Mouse (Mus musculus) thymus, postnatal 4 days (tissue): ENCODE data around the gene Akap7.
"Not testable (repeated sequence)": the region's sequence is repeated elsewhere in the genome, so short reads cannot be mapped to it uniquely, and the experiment has no call there.

ENCODE experiments used
- DNase-seq: peaks from one replicate; pipeline ENCODE4 v3.0.0; 2021

The Akap7 gene

DNA sequence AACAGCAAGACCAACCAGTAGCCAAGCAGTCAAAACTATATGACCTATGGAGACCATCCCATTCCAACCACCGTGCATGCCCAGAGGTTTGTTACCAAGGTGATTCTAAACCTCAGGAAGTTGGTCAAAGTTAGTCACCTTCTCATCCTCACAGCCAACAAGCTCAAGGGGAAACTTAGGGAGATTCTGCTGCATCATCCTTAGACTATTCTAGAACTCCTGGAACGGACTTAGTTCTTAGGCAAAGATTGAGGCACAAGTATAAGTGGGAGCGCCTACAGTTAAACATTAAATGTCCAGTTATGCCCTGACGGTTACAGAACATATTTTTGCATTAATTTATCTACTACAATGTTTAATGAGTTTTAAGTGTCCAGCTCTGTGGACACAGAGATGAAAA is 54.7 kb downstream of the Akap7 start:
- DNase-seq, result no peak

DNA sequence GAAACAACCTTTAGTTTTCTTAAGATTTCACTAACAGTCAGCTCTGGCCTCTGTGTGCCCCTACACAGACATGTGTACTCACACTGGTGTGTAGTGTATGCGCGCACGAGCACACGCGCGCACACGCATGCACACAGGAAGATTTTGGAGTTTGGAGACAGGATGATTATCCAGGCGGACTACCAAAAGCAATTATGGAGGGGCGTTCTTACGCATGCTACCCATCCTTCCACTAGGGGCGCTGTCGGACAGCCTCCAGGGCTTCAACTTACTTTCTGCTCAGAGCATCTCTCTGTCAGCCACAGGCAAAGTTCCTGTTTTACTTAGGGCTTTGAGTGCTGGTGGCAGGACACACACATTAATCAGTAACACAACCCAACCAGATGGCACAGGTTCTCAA is 57.6 kb downstream of the Akap7 start:
- peak; percentile 82 for DNase-seq

DNA sequence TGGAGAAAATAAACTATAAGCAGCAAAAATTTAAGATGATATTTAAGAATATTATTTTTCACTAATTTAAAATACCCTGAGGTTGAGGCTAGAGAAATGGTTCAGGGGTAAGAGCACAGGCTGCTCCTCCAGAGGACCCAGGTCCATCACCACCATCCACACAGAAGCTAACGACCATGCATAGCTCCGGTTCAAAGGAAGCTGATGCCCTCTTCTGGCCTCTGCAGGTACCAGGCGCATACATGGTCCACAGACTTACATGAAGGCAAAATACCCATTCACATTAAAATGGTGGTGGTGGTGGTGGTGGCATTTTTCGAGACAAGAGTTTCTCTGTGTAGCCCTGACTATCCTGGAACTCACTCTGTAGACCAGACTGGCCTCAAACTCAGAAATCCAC is 61.5 kb downstream of the Akap7 start:
- DNase-seq, result peak; percentile 32

DNA sequence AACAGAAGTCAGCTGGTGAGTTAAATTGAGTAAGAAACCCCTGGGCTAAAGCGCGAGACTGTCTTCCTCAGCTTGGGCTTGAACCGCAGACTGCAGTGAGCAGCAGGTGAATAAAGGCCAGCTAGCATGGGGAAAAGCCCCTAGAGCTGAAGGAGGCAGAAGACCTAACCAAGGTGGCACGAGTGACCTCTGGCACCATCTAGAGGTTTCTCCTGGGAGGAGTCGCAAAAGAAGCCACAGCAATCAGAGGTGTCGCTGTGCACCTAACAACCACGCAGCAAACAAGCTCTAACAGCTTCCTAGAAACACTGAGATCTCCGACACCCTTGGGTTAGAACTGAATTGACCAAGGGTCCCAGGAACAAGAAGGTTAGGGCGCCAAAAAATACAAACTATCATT is 68.5 kb downstream of the Akap7 start:
- DNase-seq, result peak; percentile 71

DNA sequence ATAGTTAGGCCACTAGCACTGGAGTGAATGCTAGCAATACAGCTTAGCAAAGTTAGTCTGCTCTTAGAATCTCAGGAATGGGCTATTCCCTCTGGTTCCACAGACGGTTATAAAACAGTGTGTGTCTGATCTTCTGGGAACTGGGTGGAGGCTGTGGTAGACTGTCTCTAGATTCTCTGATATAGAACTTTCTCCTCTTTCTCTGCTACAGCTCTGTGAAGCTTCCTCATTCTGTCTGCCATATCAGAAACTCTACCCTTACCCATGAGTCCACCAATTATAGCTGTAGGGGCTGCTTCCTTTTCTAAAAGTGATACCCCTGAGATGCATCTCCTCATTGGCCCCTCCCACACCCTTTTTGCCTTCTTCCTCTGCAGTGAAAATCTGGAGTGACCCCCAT is 73.6 kb downstream of the Akap7 start:
- no peak for DNase-seq

DNA sequence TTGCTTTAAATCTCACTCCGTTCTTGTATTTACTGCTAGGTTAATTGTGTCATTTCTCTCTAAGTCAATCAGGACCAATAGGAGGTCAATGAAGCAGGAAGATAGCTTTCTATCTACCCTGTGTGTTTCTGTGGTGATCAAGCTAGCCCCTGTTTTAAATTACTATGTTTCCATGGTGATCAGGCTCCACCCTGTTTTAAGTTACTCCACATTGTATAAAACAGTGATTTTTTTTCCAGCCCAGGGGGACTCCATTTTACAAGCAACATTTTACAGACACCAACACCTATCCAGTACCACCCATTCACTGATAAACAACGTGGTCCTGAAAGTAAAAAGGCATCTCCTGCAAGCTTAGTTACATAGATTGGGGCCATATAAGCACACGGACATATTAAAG is 75.0 kb downstream of the Akap7 start:
- DNase-seq, result no peak

DNA sequence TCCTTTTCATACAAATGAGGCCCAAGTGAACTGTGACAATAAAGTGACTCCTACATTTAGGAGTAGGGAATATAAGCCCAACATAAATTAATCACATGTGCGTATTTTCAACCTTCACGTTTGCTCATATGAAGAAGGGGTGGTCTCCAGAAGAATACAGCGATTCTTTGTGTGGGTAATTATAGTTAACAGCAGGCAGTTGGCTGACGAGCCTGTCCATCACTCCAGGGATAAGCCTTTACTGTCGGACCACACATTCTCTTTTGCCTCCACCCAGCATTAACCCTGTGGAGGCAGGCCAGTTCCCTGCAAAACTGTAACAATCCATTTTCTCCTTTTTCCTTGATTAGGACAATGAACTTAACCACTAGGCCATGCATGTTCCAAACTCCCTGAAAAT is 76.3 kb downstream of the Akap7 start:
- no peak for DNase-seq

DNA sequence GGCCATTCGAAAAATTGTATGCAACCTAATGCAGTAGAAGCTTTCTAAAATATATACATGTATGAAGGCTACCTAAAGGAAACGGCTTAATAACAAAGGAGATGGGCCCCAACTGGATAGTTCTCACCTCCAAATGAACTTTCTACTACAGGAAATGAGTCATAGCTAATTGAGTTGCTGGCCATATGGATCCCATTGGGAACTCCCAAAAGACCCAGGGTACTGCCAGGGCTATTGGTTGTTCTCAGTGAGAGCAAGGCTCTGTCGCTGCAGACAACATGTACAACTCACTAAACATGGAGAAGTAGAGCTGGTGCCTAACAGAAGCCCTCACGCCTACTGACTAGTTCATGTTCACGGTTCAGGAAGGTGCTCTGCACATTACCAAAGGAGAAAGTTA is 83.3 kb downstream of the Akap7 start:
- no peak for DNase-seq

DNA sequence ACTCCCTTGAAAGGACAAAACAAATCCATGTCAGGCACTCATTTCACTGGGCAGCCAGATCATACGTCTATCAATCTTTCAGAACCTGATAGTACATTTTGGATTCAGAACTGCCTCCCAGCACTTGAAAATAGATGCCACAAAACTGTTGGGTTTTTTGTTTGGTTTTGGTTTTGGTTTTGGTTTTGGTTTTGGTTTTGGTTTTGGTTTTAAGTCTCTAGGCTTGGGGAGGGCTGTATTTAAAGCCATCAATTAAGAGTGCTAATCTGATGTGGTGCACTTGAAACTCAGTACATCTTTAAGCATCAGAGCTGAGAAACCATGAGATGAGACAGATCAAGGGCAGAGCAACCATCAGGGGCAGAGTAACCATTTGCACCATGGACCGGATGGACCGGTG is 86.9 kb downstream of the Akap7 start:
- DNase-seq, result no peak

DNA sequence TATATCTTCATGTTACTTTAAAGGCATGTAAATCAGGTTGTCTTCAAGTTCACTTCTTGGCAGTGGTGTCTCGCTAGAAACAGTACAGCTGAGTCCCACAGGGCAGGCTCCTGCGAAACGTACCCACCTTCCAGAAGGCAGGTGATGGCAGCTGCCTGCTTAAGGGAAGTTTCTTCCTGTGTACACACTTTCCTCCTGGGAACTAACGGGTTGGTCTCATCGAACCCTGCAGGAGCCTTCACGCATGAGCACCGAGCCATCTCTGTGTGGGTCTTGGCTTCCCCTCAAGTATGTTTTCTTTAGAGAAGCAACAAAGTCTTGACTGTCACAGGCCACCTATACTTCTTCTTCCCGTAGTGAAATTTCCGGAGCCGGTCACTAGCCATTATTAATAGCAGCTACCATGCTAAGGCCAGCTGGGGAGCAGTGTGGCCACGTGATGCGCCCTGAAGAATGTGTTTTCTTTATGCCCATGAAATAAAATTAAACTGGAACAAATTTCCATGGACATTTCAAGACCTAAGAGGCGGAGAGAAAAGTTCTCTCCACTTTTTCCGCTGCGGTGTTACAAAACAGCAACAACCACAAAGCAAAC is 87.7 kb downstream of the Akap7 start:
- DNase-seq, result no peak

DNA sequence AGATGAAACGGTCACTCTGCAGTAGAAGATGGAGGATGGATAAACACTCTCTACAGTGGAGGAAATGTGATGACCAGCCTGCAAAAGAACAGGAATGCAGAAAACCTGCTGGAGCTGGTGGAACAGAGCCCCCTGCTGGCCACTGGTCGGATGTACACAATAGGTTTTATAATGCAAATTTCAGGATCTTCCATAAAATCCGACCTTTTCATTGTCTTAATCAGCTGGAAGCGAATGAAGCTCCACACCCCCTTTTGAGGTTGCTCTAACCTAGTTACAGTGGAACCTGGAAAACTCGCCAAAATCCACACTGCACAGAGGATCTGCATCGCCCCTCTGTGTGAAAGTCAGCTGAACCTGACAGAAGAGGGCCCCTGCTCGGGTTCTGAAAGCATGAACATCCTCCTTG is 88.4 kb downstream of the Akap7 start:
- peak; percentile 77 for DNase-seq

DNA sequence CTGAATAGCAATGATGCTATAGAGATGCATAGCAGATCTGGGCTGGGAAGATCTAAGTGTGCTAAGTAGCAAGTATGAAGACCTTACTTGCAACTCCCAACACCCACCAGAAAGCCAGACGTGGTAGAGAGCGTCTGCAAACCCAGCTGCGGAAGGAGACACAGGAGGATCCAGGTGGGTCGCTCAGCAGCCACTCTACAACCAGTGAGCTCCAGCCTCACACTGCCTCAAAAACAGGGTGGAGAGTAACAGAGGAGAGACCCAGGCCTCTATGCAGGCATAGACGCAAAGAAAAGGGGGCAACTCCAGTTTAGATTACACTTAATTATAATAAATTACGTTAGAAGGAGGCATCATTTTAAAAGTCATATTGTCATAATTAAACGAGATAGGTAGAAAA is 88.9 kb downstream of the Akap7 start:
- no peak for DNase-seq

DNA sequence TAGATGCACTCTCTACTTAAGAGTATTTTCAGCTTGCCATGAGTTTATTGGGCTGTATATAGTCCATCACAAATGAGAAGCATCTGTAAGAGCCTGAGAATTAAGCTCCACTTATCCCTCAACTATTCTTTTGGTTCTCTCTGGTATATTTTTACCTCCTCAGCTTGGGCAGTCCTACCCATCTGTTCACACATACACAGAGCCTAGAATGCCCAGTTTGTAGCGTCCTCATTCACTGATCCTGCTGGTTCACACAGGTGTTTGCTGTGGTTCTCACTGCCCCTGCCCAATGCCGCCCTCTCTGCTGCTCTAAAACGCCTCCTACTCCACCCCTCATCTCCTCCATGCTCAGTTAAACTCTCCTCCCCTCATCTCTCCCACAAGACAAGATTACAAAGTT is 91.7 kb downstream of the Akap7 start:
- no peak for DNase-seq

DNA sequence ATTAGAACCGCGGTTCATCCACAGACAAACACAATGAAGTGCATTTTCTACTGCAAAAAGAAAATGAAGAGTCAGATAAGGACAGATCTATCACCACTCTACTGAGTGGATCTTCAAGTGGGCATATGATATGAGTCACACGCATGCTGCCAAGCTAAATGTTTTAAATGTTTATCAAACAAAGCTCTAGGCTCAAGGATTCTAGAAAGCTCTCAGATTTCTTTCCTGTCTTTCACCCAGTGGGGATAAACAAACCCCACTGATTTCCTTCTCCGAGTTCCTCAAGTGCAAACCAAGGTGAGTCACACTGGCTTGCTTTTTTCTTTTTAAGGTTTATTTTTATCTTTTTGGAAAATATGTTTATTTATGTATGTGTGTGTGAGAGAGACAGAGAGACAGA is 94.0 kb downstream of the Akap7 start:
- no peak for DNase-seq

DNA sequence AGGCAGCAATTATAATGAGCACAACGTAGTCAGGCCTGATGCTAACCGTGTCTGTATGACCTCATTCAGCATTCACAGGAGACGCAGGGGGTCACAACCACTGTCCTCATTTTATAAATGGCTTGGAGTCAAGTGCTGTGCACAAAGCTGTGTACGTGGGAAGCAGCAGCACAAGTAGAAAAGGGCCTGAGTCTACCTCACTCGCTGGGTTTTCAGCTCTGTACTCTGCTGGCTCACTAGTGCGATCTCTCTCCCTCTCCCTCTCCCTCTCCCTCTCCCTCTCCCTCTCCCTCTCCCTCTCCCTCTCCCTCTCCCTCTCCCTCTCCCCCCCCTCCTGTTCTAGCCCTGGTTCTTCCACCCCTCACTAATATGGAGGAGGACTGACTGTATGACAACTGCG is 99.1 kb downstream of the Akap7 start:
- DNase-seq, result no peak

DNA sequence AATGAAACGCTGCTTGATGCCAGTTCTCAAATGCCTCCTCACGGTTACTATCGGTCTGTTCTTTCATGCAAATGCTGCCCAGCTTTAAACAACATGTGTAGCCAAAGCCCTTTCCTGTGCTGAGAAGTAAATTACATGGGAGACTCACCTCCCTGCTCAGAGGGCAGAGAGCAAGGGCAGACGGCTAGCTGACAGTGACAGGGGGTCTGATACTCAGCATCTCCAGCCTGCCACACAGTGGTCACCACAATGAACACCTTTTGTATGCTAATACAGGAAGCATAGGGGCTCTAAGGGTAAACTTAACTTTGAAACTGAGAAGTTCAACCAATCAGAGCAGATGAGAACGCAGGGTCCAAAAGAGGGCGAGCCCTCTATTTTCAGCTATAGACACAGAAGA is 99.8 kb downstream of the Akap7 start:
- no peak for DNase-seq

DNA sequence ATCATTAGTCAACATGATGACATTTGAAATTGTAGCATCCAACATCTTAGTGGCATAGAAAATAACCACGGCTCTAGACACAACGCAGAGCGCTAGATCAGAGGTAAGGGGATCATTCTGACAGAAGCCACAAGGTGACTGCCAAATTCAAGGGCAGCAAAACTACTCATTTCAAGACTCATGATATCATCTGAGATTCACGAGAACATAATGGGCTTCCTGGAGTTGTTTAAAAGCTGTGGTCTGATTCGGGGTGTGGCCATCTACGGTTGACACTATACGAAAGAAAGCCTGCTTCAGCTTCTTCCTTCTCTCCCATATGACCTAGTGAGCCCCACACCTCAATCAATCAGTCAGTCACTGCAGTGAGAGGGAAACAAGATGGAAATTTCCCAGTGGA is 107.0 kb downstream of the Akap7 start:
- DNase-seq, result no peak

DNA sequence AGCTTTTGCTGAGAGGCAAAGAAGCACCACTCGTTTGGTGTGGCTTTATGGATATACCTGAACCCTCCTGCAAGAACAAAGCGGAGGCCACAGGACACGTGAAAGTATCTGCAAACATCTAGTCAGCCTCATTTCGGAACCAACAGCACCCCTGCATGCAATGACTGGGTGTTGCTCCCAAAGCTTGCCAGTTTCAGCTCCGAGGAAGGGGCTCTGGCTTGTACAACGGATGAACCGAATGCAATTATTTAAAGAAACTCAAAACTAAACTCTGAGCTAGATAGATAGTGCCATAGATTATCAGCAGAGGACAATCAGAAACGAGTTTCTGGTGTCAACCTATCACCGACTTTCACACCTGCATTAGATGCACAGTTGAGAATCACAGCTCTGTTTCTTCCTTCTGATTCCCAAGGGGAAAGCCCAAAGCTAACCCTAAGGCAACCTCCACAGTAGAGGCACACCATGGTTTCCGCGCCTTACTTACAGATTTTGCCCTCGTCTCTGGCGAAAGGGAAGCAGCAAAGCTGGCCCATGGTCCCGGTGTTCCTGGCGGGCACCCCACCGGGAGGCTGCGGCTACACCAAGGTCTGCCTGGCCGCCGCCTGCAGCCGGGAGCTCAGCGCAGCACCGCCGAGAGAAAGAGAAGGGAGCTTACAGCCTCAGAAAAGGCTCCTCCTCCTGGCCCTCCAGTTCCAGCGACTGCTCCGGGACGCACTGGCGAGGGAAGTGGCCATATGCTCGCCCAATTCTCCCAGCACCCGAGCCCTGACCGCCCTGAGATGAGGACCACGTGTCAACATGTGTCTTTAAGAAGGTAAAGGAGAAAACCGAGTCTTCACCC is 107.9 kb downstream of the Akap7 start:
- peak; percentile 40 for DNase-seq

DNA sequence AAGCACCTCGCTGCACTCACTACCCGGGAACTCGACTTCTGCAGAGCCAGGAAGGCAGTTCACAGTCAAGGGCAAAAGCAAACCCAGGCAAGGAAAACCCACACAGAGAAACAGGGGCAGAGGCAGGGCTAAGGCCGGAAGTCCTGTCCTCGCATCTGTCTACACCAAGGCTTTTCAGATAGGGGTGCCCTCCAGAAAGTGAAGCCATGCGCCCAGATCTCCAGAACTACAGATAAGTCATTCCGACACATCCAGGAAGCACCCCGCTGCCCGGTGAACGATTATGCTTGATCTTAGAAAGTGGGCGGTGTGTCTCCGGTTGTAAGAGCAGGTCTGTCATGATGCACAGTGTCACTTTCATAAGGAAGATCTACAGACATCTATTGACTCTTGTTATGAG is 109.1 kb downstream of the Akap7 start:
- peak; percentile 15 for DNase-seq

DNA sequence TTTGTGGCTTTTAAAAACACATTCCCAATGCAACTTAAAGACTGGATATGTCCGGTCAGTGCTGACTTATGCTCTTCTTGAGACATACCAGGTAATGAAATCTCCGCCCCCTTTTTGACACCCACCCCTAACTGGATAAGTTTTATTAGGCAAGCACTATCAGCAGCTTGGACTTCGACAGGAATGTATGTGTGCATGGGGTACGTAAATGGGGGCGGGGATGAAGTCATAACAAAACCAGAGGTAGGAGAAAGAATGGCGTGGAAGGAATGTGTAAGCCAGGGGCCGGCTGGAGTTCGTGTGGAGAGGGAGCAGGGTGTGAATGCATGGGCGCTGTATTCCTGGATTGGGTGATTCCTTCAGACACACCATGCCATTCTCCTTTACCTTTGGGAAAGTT is 109.6 kb downstream of the Akap7 start:
- no peak for DNase-seq

DNA sequence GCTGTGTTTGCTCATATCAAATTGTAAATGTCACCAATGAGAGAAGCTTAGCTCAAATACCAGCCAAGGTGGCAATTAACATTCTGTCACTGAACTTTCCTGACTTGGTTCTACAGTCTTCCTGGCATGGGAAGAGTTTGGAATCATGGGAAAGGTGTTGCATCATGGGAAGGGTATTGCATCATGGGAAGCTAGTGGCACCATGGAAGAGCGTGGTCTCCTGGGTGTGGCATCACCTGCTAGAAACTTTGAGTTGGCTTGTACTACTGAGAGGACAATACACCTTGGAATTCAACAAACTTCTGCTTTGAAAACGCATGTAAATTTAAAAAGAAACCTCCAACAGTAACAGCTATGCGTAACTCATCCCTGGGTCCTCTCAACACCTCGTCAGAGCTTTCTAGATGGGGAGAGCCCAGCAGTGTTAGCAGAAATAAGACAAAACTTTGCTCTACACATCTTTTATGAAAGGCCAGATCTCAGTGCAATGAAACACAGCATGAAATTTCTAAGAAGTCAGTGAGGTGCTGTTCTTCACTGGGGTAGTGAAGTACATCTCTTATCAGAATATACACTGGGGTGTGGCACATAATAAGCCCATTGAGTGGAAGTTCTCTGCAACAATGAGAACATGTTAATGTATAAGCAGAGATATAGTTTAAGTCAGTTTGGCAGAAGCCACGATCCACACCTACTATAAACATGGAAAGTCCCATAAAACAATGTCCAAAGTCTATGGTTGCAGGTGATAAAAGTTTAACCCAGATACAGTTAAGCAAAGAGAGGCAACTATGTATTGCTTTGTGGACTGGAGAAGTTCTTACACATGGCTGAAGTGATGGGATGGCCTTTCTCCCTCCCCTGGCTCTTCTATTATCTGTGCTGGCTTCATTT is 115.2 kb downstream of the Akap7 start:
- DNase-seq, result no peak

DNA sequence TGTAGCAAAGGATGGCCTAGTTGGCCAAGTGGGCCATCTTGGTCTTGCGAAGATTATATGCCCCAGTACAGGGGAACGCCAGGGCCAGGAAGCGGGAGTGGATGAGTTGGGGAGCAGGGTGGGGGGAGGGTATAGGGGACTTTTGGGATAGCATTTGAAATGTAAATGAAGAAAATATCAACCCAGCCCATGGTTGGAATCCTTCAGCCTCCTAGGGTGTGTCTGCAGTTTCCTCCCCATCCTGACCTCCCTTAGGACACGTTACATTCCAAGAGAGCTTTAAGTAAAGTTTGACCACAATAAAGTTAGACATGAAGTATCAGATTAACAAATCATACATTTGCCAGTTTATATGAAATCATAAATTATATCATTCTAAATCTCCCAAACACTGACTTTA is 116.5 kb downstream of the Akap7 start:
- DNase-seq, result no peak

DNA sequence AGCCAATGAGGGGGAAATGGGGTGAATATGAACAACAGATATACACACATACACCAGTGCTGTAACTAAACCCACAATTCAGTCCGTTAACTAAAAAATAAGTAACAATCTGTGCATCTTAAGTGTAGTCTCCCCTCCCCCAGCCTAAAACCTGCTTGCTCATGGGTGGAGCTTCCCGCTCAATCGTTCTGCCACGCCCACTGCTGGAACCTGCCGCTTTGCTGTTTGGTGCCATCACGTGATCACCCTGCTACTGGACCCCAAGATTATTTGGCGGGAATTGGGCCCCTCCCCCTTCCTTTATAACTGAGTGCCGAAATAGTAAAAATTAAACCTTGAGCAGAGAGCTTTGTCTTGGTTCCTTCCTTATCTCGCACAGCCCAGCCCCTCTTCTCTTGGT is 121.4 kb downstream of the Akap7 start:
- DNase-seq, result not testable (repeated sequence)

DNA sequence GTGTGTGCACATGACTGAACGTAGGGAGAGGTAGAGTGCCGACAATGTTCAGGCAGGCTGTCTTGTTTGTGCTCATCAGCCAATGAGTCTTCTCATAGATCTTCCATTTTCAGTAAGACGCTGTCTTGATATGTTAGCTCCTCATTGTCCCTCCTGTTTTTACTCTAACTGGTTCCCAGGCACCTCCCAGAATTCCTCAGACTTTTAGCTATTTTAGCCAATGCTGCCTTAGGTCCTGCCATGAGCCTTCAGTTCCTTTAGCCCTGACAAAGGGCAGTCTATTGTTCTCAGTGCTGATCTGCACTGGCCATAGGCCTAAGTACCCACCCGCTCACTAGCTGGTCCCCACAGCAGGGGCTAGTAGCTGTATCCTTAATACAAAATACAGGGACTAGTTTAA is 122.0 kb downstream of the Akap7 start:
- DNase-seq, result no peak
